Mouse (Mus musculus) liver, embryonic 14.5 days (tissue): ENCODE measurements around the gene Timeless. TPM values are rescaled to one million over a fixed set of nuclear protein-coding genes. Genes with fewer than 3 reads are reported as not detected.

Experiments used
- ATAC-seq: fragments of 200-750 bp; cut with Nextera tagmentation; 2 replicates; pipeline ENCODE4 v1.8.0; 2017; ENCODE audit warnings: moderate number of reproducible peaks, mild to moderate bottlenecking, moderate library complexity; ENCODE audit not compliant: insufficient read depth
- DNase-seq, 3 experiments: peaks; one replicate each; pipeline ENCODE4 v3.0.0-alpha.2; 2012 to 2013; ENCODE audit warnings: low read depth in 3 of 3, low spot score in 3 of 3
- H3K27ac ChIP-seq: fragments of 300-500 bp; sonication (generic); 2 replicates; pipeline ENCODE4 v1.5.1; 2014; ENCODE audit warnings: moderate library complexity, mild to moderate bottlenecking, control low read depth, inconsistent platforms
- H3K27me3 ChIP-seq: fragments of 300-500 bp; sonication (generic); 2 replicates; pipeline ENCODE4 v1.6.1; 2014; ENCODE audit warnings: mild to moderate bottlenecking, low read length, moderate library complexity; ENCODE audit not compliant: control insufficient read depth, insufficient read depth
- H3K36me3 ChIP-seq: fragments of 300-500 bp; sonication (generic); replicated peaks from 2 replicates; pipeline ENCODE4 v1.6.1; 2014; ENCODE audit warnings: low read depth; ENCODE audit not compliant: control insufficient read depth, insufficient read depth
- H3K4me1 ChIP-seq, 2 experiments: fragments of 200-500 bp in 1 of 2; fragments of 300-500 bp in 1 of 2; sonication (generic) in 1 of 2; replicated peaks; 2 replicates each; pipeline ENCODE4 v1.6.1; 2012 to 2014; ENCODE audit warnings: antibody characterized with exemption in 1 of 2, inconsistent platforms in 1 of 2, low read length in 1 of 2; ENCODE audit not compliant: control insufficient read depth in 2 of 2, insufficient read depth in 2 of 2
- H3K4me2 ChIP-seq: fragments of 300-500 bp; sonication (generic); 2 replicates; pipeline ENCODE4 v1.6.1; 2014; ENCODE audit warnings: low read depth, mild to moderate bottlenecking, control low read depth, moderate library complexity
- H3K4me3 ChIP-seq, 2 experiments: fragments of 200-500 bp in 1 of 2; fragments of 300-500 bp in 1 of 2; sonication (generic) in 1 of 2; 2 replicates each; pipeline ENCODE4 v1.5.1; 2012 to 2014; ENCODE audit warnings: low read depth in 2 of 2, low read length in 2 of 2, mild to moderate bottlenecking in 2 of 2, control low read depth in 1 of 2, inconsistent platforms in 1 of 2, moderate library complexity in 1 of 2; ENCODE audit not compliant: insufficient read depth in 1 of 2
- H3K9ac ChIP-seq: fragments of 300-500 bp; sonication (generic); replicated peaks from 2 replicates; pipeline ENCODE4 v1.6.1; 2014; ENCODE audit warnings: mild to moderate bottlenecking, control low read depth, moderate library complexity
- H3K9me3 ChIP-seq: fragments of 300-500 bp; sonication (generic); 2 replicates; pipeline ENCODE4 v1.6.1; 2016; ENCODE audit warnings: low read length, mixed read lengths; ENCODE audit not compliant: control insufficient read depth
- CTCF ChIP-seq: IDR thresholded peaks from 2 replicates; pipeline ENCODE4 v1.5.1; 2016; ENCODE audit warnings: antibody characterized with exemption, low read depth, control low read depth
- EP300 ChIP-seq: IDR thresholded peaks from 2 replicates; pipeline ENCODE4 v1.6.1; 2016; ENCODE audit warnings: antibody characterized with exemption, low read depth
- WGBS: fragments of 180-500 bp; shearing (Covaris S2); extraction: QIAGEN DNeasy Blood & Tissue Kit; methylation state at CpG from one replicate; pipeline ENCODE4 v1.1.7; 2014; ENCODE audit not compliant: insufficient replicate concordance; 5-methylcytosine and 5-hydroxymethylcytosine counted together
- polyA plus RNA-seq, 2 experiments: library from polyadenylated mRNA; depleted of rRNA in 1 of 2; stranded (reverse) in 1 of 2; unstranded in 1 of 2; fragments of >200 nt; fragmentation: Nextera tagmentation in 1 of 2; extraction: Ambion mirVana in 1 of 2; gene quantifications; 2 replicates each; pipeline versions ENCODE4 v1.2.1 to v1.2.3; 2012 to 2014

Timeless gene
- polyA plus RNA-seq, 2 experiments, result 12.9 to 23.4 TPM

DNA sequence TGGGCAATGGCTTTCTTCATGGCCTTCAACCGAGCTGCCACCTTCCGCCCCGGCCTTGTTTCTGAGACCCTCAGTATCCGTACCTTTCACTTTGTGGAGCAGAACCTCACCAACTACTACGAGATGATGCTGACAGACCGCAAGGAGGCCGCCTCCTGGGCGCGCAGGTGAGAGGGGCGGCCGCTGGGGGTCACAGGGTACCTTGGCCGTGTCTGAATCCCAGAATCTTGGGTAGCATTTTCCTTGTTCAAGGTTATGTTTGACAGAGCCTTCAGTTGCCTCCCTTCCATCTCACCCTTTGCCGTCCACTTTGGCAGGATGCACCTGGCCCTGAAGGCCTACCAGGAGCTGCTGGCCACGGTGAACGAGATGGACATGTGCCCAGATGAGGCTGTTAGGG lies 12.3 kb downstream of the Timeless start:
- H3K4me2 ChIP-seq, result no peak overlapping the region
- no peak overlapping the region for H3K9ac ChIP-seq
- no peak overlapping the region for H3K4me3 ChIP-seq
- H3K27me3 ChIP-seq, result no peaks in the 10 kb centered on the region
- H3K4me1 ChIP-seq, result peaks cover 0 to 5% of the 10 kb centered on the region in 2 experiments; a peak in 1 of 4 replicates
- H3K27ac ChIP-seq, result no peak overlapping the region
- DNase-seq (no peak), ATAC-seq (no peak)
- H3K9me3 ChIP-seq, result no peaks in the 10 kb centered on the region
- TF ChIP-seq EP300 (no peak), CTCF (no peak)
- peaks cover 78% of the 10 kb centered on the region for H3K36me3 ChIP-seq
- WGBS, result 91% methylated on average over 15 of the region's 15 CpGs

DNA sequence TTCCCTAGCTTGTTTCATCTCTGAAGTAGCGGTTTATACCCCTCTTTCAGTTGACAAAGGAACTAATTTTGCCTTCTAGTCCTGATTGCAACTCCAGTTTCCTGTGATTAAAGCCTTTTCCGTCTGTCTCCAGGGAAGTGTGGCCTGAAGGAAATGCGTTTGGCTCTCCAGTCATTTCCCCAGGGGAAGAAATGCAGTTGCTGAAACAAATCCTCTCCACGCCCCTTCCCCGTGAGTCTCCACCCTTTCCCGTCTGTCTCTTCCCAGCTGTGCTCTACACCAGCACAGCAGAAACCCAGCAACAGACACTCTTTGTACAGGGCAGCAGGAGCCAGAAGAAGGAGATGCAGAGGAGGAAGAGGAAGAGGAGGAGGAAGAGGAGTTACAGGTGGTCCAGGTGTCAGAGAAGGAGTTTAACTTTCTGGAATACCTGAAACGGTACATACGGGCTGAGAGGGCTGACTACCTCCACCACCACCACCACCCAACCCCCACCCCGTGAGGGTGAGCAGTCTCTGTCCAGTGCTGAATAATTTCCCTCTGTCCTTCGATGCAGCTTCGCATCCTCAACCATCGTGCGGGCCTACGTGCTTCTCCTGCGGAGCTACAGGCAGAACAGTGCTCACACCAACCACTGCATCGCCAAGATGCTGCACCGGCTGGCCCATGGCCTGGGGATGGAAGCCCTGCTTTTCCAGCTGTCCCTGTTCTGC lies 15.3 kb downstream of the Timeless start:
- H3K4me2 ChIP-seq, result no peak overlapping the region
- WGBS, result 85% methylated on average over 17 of the region's 17 CpGs
- H3K27me3 ChIP-seq, result no peaks in the 10 kb centered on the region
- H3K36me3 ChIP-seq, result peaks cover 87% of the 10 kb centered on the region
- no peak for DNase-seq
- no peak for ATAC-seq
- H3K27ac ChIP-seq, result no peak overlapping the region
- H3K9me3 ChIP-seq, result no peaks in the 10 kb centered on the region
- no peak overlapping the region for H3K9ac ChIP-seq
- TF ChIP-seq CTCF (no peak), EP300 (no peak)
- H3K4me3 ChIP-seq, result no peak overlapping the region
- H3K4me1 ChIP-seq, result no peaks in the 10 kb centered on the region

DNA sequence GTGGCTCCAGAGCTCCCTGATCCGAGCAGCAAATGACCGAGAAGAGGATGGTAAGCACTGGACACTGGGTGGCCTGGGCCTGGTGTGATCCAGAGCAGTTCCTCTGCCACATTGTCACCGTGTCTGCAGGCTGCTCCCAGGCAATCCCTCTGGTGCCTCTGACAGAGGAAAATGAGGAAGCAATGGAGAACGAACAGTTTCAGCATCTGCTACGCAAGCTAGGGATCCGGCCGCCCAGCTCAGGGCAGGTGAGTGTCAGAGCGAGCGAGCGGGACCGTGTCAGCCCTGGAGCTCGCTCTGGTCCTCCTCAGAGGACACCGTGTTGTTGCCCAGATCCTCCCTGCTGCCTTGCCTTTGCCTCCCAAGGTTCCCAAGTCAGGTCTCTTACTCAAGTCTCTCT lies 18.7 kb downstream of the Timeless start:
- H3K27me3 ChIP-seq, result no peaks in the 10 kb centered on the region
- 89% methylated on average over 13 of the region's 13 CpGs for WGBS
- H3K36me3 ChIP-seq, result peaks cover 66% of the 10 kb centered on the region
- TF ChIP-seq EP300, result no peak
- no peak for TF ChIP-seq CTCF
- no peak overlapping the region for H3K27ac ChIP-seq
- no peak overlapping the region for H3K4me2 ChIP-seq
- no peak overlapping the region for H3K4me3 ChIP-seq
- H3K9me3 ChIP-seq, result no peaks in the 10 kb centered on the region
- peaks cover 0 to 6% of the 10 kb centered on the region in 2 experiments; a peak in 1 of 4 replicates for H3K4me1 ChIP-seq
- ATAC-seq, result no peak
- no peak overlapping the region for H3K9ac ChIP-seq
- DNase-seq, result no peak

DNA sequence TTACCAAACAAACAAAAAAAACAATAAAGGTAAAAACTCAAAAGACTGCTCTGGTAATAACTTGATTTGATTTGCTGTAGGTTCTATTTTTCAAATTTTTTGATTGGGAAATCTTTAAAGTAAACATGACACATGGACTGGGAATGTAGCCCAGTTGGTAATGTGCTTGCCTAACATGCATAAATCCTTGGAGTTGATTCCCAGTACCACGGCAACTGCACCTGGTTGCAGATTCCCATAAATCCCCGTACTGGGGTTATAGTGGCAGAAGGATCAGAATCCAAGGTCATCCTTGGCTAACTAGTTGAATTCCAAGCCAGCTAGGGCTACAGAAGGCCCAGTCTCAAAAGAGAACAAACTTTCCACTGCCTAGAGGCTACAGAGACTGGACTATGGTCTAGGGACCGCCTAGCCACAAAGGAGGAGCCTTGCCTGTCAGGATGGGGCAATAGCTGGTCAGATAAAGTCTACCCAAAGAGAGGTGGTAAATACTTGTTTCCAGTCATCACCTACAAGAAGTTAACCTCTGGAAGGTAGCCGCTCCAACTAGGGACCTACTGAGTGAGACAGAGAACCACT lies 21.9 kb downstream of the Timeless start, which contains the start of gene Apon:
TSS of gene Apon (plus strand) at position 420 of the 579 bp plus-strand sequence.
- H3K4me2 ChIP-seq, result no peak within 1 kb of the TSS
- peaks cover 36% of the 10 kb centered on the region for H3K36me3 ChIP-seq
- no peak for ATAC-seq
- H3K9ac ChIP-seq, result no peak within 1 kb of the TSS
- no peaks in the 10 kb centered on the region for H3K27me3 ChIP-seq
- H3K9me3 ChIP-seq, result no peaks in the 10 kb centered on the region
- H3K4me1 ChIP-seq, result peaks cover 0 to 6% of the 10 kb centered on the region in 2 experiments; a peak in 1 of 4 replicates
- H3K4me3 ChIP-seq, result no peak within 1 kb of the TSS
- TF ChIP-seq CTCF (no peak), EP300 (no peak)
- no peak for DNase-seq
- no peak within 1 kb of the TSS for H3K27ac ChIP-seq
- 71% methylated on average over 4 of the region's 4 CpGs for WGBS

DNA sequence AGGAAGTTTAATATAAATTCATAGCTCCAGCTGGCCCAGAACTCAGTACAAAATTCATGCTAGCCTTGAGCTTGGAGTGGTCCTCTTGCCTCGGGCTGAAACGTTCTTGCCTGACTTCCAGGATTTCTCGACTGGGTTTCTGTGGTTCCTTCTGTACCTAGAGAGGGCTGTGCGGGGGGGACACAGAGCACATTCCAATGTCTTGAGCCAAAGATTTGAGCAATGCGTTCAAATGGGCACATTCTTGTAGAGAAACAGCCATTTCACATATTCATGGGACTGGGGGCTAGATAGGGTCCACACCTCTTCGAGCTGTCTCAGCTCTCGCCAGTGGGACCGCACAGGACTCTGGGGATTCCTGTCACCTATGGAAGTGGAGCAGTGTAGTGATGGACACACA lies 24.1 kb downstream of the Timeless start:
- DNase-seq, result no peak
- no peak overlapping the region for H3K9ac ChIP-seq
- no peaks in the 10 kb centered on the region for H3K27me3 ChIP-seq
- no peak overlapping the region for H3K4me2 ChIP-seq
- TF ChIP-seq EP300, result no peak
- no peak for TF ChIP-seq CTCF
- H3K27ac ChIP-seq, result no peak overlapping the region
- H3K4me3 ChIP-seq, result no peak overlapping the region
- H3K9me3 ChIP-seq, result no peaks in the 10 kb centered on the region
- 75% methylated on average over 8 of the region's 8 CpGs for WGBS
- peaks cover 19% of the 10 kb centered on the region for H3K36me3 ChIP-seq
- peaks cover 0 to 14% of the 10 kb centered on the region in 2 experiments; a peak in 1 of 4 replicates for H3K4me1 ChIP-seq
- no peak for ATAC-seq
